Mouse (Mus musculus): ENCODE data around the gene Inpp5d. TPM values are rescaled to one million over a fixed set of nuclear protein-coding genes. Genes with fewer than 3 reads are reported as not detected.

The Inpp5d gene
- 255 TPM for polyA plus RNA-seq (2017; shearing (Covaris generic))

GRCm38 (mm10) chr1:87620211-87620668, at the start of gene Inpp5d:
Inpp5d (plus strand) TSS chr1:87620312.

GRCm38 (mm10) chr1:87573800-87574215, 46.3 kb upstream of the Inpp5d start, which contains the start of gene Ngef:
Ngef (minus strand) TSS chr1:87573870.

GRCm38 (mm10) chr1:87755641-87756470, 135.7 kb downstream of the Inpp5d start, which contains the start of gene Atg16l1:
Atg16l1 (plus strand) TSS chr1:87755870.

Other genes starting within 250 kb of the Inpp5d start
- 0.67 TPM for gene Kcnj13, start 225.6 kb upstream of the Inpp5d start, polyA plus RNA-seq (2017; shearing (Covaris generic))
- not detected for gene Snorc, start 150.0 kb upstream of the Inpp5d start, polyA plus RNA-seq (2017; shearing (Covaris generic))
- gene Neu2, start 110.4 kb upstream of the Inpp5d start, polyA plus RNA-seq (2017; shearing (Covaris generic)), result not detected
- gene Ngef, start 46.4 kb upstream of the Inpp5d start, polyA plus RNA-seq (2017; shearing (Covaris generic)), result not detected
- gene Atg16l1, start 135.6 kb downstream of the Inpp5d start, polyA plus RNA-seq (2017; shearing (Covaris generic)), result 39.6 TPM
- gene Sag, start 183.4 kb downstream of the Inpp5d start, polyA plus RNA-seq (2017; shearing (Covaris generic)), result 4.3 TPM
- 61.9 TPM for gene Dgkd, start 233.0 kb downstream of the Inpp5d start, polyA plus RNA-seq (2017; shearing (Covaris generic))

Measured in inflammation-experienced regulatory T-cells, adult 16 weeks (primary cell).